Mouse (Mus musculus): ENCODE data around the gene Scmh1.
A peak's percentile ranks its signal among the peaks of the same experiment; 100 is the strongest.
"Not testable (repeated sequence)": the region's sequence is repeated elsewhere in the genome, so short reads cannot be mapped to it uniquely, and the experiment has no call there.

Gene Scmh1

GRCm38 (mm10) chr4:120405144-120405805 is at the start of gene Scmh1:
TSS of gene Scmh1 (plus strand) at chr4:120405281.
- DNase-seq (ENCODE audit: low spot score), result peak; percentile 42

DNA sequence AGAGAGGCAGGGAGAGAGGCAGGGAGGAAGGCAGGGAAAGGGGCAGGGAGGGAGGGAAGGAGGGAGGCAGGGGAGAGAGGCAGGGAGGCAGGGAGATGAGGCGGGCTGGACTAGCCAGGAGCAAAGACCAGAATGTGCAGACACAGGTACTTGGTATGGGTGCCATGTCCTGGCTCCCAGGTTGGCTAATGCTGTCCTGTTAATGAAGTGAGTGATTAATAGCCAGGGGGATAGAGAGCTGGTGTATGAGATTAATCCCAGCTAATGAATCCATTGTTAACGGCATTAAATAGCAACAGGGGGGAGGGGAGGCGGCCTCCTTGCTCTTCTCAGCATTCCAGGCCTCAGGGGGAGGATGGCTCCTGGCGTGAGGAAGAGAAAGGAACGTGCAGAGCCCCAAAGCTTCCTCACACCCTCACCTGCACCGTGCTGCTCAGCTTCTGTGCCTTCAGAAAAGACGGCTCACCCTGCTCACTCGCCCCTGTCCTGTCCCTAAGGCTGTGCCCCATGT is 45.0 kb upstream of the Scmh1 start:
- DNase-seq (ENCODE audit: low spot score), result no peak

GRCm38 (mm10) chr4:120364729-120365128 is 40.4 kb upstream of the Scmh1 start:
- DNase-seq (ENCODE audit: low spot score), result no peak

- DNase-seq (ENCODE audit: low spot score), result no peak
Measured at GRCm38 (mm10) chr4:120365456-120365855, 39.6 kb upstream of the Scmh1 start.

- DNase-seq (ENCODE audit: low spot score), result no peak
Measured at GRCm38 (mm10) chr4:120368031-120368430, 37.0 kb upstream of the Scmh1 start.

- DNase-seq (ENCODE audit: low spot score), result peak; percentile 82
Measured at GRCm38 (mm10) chr4:120368663-120369062, 36.4 kb upstream of the Scmh1 start.

- DNase-seq (ENCODE audit: low spot score), result peak; percentile 70
Measured at GRCm38 (mm10) chr4:120369156-120369555, 35.9 kb upstream of the Scmh1 start.

GRCm38 (mm10) chr4:120369861-120370366 is 35.2 kb upstream of the Scmh1 start:
- DNase-seq (ENCODE audit: low spot score), result peak; percentile 21

GRCm38 (mm10) chr4:120372838-120373237 is 32.2 kb upstream of the Scmh1 start:
- DNase-seq (ENCODE audit: low spot score), result no peak

GRCm38 (mm10) chr4:120373813-120374212 is 31.3 kb upstream of the Scmh1 start:
- DNase-seq (ENCODE audit: low spot score), result no peak

DNA sequence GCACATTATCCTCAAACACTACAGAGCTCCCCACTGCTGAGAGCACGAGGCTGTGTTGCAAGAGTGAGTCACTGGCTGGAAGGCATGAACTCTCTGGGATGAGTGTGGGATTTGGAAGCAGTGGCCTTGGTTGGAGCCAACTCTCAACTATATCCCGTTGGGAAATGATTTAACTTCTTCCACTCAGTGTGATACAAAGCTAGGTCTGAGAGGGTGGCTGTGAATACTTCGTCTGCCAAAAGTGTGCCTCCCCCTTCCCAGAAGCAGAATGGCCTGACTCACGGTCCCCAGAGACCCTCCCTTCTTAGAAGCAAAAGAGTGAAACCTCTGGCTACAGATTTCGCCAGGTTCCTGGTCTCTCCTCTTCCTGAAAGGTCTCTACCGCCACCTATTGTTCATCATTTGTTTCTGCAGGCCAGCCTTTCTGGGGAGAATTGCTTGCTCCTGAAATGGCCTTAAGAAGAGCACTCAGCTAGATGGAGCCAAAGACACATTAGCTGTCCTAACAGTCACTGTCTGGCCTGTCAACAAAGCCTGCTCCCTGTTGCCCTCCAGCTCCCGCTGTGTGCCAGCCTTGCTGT is 24.2 kb upstream of the Scmh1 start:
- DNase-seq (ENCODE audit: low spot score), result peak; percentile 99

GRCm38 (mm10) chr4:120385496-120385895 is 19.6 kb upstream of the Scmh1 start:
- no peak for DNase-seq (ENCODE audit: low spot score)

DNA sequence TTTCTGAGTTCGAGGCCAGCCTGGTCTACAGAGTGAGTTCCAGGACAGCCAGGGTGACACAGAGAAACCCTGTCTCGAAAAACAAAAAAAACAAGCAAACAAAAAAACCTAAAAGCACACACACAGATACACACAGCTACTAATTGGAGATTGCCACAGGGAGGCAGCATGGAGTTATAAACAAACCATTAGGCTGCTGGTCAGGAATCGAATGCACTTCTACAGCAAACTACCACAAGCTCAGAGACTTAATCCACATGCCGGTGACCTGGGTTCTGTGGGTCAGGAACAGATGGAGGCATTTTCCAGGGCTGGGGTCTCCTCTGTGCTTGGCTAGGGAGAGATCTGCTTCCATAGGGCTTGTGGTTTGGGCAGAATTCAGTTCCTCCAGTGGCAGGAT is 17.6 kb upstream of the Scmh1 start:
- DNase-seq (ENCODE audit: low spot score), result peak; percentile 73

- DNase-seq (ENCODE audit: low spot score), result no peak
Measured at GRCm38 (mm10) chr4:120387968-120388367, 17.1 kb upstream of the Scmh1 start.

GRCm38 (mm10) chr4:120388998-120389542 is 16.0 kb upstream of the Scmh1 start:
- DNase-seq (ENCODE audit: low spot score), result no peak

GRCm38 (mm10) chr4:120389546-120389945 is 15.5 kb upstream of the Scmh1 start:
- no peak for DNase-seq (ENCODE audit: low spot score)

DNA sequence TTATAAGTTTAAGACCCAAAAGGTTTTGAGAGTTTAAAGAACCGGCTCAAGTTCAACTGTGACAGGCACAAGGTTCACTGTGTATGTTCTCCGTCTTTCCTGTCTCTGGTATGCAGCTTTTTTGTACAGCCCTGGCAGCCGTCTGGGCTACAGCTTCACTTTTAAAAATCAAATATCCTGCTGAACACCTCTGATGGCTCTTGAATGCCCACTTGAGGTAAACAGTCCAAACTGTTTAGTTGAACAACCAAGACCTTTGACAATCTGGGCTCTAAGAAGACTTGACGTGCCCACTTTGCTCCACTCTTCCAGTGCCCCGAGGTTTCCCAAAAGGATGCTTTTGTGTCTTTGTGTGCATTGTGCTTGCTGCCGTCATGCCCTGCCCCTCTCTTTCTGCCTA is 13.5 kb upstream of the Scmh1 start:
- DNase-seq (ENCODE audit: low spot score), result no peak

DNA sequence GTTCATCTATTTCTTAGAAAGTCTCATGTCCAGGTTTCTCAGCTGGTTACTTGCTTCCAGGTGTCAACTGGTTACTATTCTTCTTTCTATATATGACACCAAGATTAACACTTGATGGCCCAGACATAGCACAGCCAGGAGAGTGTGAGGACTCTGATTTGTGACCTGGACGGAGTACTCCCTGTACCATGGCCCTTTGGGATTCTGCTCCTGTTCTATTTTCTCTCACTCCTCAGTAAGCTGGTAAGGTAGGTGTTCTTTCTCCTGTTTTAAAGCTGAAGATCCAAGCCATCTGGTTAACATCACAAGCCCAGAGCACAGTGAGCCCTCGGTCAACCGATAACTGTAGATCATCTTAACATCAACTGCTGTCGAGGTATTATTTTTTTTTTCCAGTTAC is 12.7 kb upstream of the Scmh1 start:
- no peak for DNase-seq (ENCODE audit: low spot score)

DNA sequence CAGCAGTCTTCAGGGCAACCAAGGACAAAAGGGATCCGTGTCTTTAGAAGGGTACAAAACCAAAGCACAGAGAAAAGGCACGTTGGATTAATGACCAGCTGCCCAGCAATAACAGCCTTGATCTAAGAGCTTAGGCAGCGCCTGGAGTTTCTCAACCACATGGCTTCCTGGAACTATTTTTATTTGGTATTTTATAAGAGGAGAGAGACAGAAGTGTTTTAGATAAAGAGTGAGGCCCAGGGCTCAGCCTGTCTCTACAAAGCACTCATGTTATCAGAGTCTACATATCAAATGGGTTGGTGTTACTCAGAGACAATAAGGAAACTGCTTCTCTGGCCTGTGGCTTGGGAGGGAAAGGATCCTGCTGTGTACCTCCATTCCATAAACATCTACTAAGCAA is 12.3 kb upstream of the Scmh1 start:
- DNase-seq (ENCODE audit: low spot score), result no peak

GRCm38 (mm10) chr4:120400251-120400650 is 4.8 kb upstream of the Scmh1 start:
- no peak for DNase-seq (ENCODE audit: low spot score)

- not testable (repeated sequence) for DNase-seq (ENCODE audit: low spot score)
Measured at GRCm38 (mm10) chr4:120402105-120402504, 3.0 kb upstream of the Scmh1 start.

GRCm38 (mm10) chr4:120404247-120404646 is 834 bp upstream of the Scmh1 start:
- DNase-seq (ENCODE audit: low spot score), result no peak

GRCm38 (mm10) chr4:120404778-120405143 is 320 bp upstream of the Scmh1 start:
- no peak for DNase-seq (ENCODE audit: low spot score)

Measured in adipocyte (in vitro differentiated cells).